Mouse (Mus musculus): ENCODE data around the gene Cacna2d3. TPM values are rescaled to one million over a fixed set of nuclear protein-coding genes. Genes with fewer than 3 reads are reported as not detected.

The Cacna2d3 gene
- polyA plus RNA-seq, 1 experiment from 2014 or later: 0.39 TPM

DNA sequence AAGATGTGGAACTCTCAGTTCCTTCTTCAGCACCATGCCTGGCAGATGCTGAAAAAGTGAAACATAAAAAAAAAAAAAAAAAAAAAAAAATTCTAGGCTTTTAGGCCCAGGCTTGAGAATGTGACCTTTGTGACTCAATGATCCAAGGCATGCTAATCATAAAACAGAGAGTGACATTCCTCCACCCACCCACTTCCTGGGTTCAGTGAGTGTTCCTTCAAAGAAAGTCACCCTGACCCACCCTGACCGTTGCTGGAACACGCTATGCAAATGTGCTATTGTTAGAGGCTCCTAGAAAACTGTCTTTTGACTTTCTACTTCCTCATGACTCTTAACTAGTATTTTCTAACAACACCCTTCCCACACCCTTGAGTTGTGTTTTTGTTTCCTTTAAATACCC is 338.9 kb downstream of the Cacna2d3 start:
- ATAC-seq (replicated peaks; ENCODE audit: insufficient number of reproducible peaks, insufficient read depth, low FRiP score, low read depth): no peak
- H3K9ac ChIP-seq: no peak overlapping the region
- H3K4me3 ChIP-seq: no peak overlapping the region
- no peak overlapping the region for H3K27ac ChIP-seq
- 91% methylated on average over 2 of the region's 2 CpGs for WGBS
- H3K4me1 ChIP-seq (replicated peaks): no peaks in the 10 kb centered on the region
- H3K27me3 ChIP-seq: no peaks in the 10 kb centered on the region
- no peaks in the 10 kb centered on the region for H3K9me3 ChIP-seq (replicated peaks)
- H3K4me2 ChIP-seq: no peak overlapping the region
- H3K36me3 ChIP-seq: no peaks in the 10 kb centered on the region

- no peak for ATAC-seq (replicated peaks; ENCODE audit: insufficient number of reproducible peaks, insufficient read depth, low FRiP score, low read depth)
- H3K4me3 ChIP-seq: no peak overlapping the region
- no peak overlapping the region for H3K9ac ChIP-seq
- H3K4me1 ChIP-seq (replicated peaks): no peaks in the 10 kb centered on the region
- 75% methylated on average over 5 of the region's 5 CpGs for WGBS
- H3K27me3 ChIP-seq: no peaks in the 10 kb centered on the region
- no peaks in the 10 kb centered on the region for H3K9me3 ChIP-seq (replicated peaks)
- no peak overlapping the region for H3K27ac ChIP-seq
- no peak overlapping the region for H3K4me2 ChIP-seq
- H3K36me3 ChIP-seq: no peaks in the 10 kb centered on the region
These were observed 354.8 kb downstream of the Cacna2d3 start for GRCm38 (mm10) chr14:29366911-29367310.

- no peak overlapping the region for H3K9ac ChIP-seq
- H3K36me3 ChIP-seq: no peaks in the 10 kb centered on the region
- H3K9me3 ChIP-seq (replicated peaks): no peaks in the 10 kb centered on the region
- no peak for ATAC-seq (replicated peaks; ENCODE audit: insufficient number of reproducible peaks, insufficient read depth, low FRiP score, low read depth)
- no peak overlapping the region for H3K4me2 ChIP-seq
- no peaks in the 10 kb centered on the region for H3K27me3 ChIP-seq
- WGBS: 42% methylated on average over 3 of the region's 3 CpGs
- no peak overlapping the region for H3K4me3 ChIP-seq
- no peak overlapping the region for H3K27ac ChIP-seq
- no peaks in the 10 kb centered on the region for H3K4me1 ChIP-seq (replicated peaks)
These were observed 359.2 kb downstream of the Cacna2d3 start for GRCm38 (mm10) chr14:29362448-29362847.

DNA sequence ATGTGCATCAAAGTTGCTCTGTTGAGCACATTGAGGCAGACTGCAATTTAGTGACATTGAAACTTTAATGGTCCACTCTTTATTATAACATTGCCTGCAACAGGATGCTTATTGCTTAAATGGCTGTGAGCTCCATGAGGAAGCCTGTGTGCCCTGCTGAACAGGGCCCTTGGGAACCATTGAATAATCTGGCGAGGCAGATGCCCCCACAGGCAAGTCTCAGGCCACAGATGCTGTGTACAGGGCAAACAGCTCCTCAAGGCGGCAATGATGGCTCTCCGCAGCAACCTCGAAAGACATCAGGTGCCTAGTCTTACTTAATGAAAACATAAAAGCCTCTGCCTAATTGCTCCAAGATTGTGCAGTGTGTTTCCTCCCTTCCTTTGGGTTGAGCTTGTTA is 371.0 kb downstream of the Cacna2d3 start:
- H3K4me2 ChIP-seq: no peak overlapping the region
- 79% methylated on average over 4 of the region's 4 CpGs for WGBS
- no peak overlapping the region for H3K9ac ChIP-seq
- no peaks in the 10 kb centered on the region for H3K4me1 ChIP-seq (replicated peaks)
- no peak for ATAC-seq (replicated peaks; ENCODE audit: insufficient number of reproducible peaks, insufficient read depth, low FRiP score, low read depth)
- H3K4me3 ChIP-seq: no peak overlapping the region
- no peaks in the 10 kb centered on the region for H3K27me3 ChIP-seq
- H3K27ac ChIP-seq: no peak overlapping the region
- no peaks in the 10 kb centered on the region for H3K36me3 ChIP-seq
- H3K9me3 ChIP-seq (replicated peaks): no peaks in the 10 kb centered on the region

DNA sequence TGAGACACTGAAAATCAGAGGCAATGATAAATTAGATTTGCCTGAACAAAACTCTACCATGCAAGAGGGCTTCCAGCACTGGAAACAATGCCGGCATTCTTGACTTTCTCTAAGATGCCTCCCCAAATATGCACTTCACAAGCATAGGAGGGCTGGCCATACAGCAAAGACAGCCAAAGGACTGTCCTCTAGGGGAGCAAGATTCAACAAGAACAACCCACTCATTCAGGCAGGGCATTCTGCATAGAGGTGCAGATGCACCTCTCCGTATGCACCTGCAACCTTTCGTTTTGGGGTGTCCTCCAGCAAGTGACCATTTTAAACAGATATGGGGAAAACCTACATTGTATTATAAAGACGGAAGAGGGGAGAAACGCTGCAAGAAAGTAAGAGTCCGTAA is 380.1 kb downstream of the Cacna2d3 start:
- H3K4me1 ChIP-seq (replicated peaks): no peaks in the 10 kb centered on the region
- no peaks in the 10 kb centered on the region for H3K9me3 ChIP-seq (replicated peaks)
- H3K36me3 ChIP-seq: no peaks in the 10 kb centered on the region
- H3K9ac ChIP-seq: no peak overlapping the region
- no peak overlapping the region for H3K27ac ChIP-seq
- no peaks in the 10 kb centered on the region for H3K27me3 ChIP-seq
- no peak overlapping the region for H3K4me2 ChIP-seq
- H3K4me3 ChIP-seq: no peak overlapping the region
- WGBS: 86% methylated on average over 6 of the region's 6 CpGs
- ATAC-seq (replicated peaks; ENCODE audit: insufficient number of reproducible peaks, insufficient read depth, low FRiP score, low read depth): no peak

DNA sequence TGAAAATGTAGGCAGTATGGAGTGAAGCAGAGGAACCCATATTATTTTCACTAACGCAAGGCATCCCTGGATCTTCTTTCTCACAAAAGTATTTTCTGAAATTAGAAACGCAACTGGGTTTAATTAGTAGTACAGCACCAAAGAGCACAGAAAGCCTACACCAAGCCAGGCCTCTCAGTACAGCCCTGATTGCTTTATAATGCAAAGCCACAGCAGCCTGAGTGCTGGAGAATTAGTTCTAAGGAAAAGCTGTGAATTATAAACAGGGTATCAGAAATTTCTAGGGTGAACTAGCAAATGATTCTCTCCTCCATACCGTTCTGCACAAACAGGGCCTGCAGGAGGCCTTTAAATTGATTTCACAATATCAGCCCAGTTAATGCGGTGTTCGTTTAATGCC is 380.9 kb downstream of the Cacna2d3 start:
- ATAC-seq (replicated peaks; ENCODE audit: insufficient number of reproducible peaks, insufficient read depth, low FRiP score, low read depth): no peak
- Histone ChIP-seq H3K9ac (no peak overlapping the region), H3K9me3 (replicated peaks) (no peaks in the 10 kb centered on the region), H3K27ac (no peak overlapping the region), H3K4me1 (replicated peaks) (no peaks in the 10 kb centered on the region), H3K4me2 (no peak overlapping the region), H3K4me3 (no peak overlapping the region), H3K36me3 (no peaks in the 10 kb centered on the region), H3K27me3 (no peaks in the 10 kb centered on the region)
- WGBS: 77% methylated on average over 5 of the region's 5 CpGs

DNA sequence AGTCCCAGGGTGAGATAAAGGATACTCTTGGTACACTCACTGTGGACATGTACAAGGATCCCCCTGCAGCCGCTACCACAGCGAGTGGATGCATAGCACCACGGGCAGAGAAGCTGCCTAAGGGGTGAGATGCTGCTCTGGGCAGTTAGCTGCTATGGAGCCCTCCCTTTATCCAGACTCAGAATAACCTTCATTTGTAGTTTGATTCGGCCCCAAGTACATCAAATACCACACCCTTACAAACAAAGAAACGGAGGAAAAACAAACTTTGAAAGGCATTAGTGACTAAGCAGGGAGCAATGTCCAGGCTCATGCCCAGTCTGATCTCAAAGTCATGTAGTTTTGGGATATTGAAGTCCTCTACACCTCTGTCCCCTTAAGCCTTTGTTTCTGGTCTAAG is 386.8 kb downstream of the Cacna2d3 start:
- Histone ChIP-seq H3K27ac (no peak overlapping the region), H3K9ac (no peak overlapping the region), H3K4me1 (replicated peaks) (no peaks in the 10 kb centered on the region), H3K9me3 (replicated peaks) (no peaks in the 10 kb centered on the region), H3K27me3 (no peaks in the 10 kb centered on the region), H3K4me2 (no peak overlapping the region), H3K4me3 (no peak overlapping the region), H3K36me3 (no peaks in the 10 kb centered on the region)
- WGBS: 78% methylated on average over 5 of the region's 5 CpGs
- no peak for ATAC-seq (replicated peaks; ENCODE audit: insufficient number of reproducible peaks, insufficient read depth, low FRiP score, low read depth)

DNA sequence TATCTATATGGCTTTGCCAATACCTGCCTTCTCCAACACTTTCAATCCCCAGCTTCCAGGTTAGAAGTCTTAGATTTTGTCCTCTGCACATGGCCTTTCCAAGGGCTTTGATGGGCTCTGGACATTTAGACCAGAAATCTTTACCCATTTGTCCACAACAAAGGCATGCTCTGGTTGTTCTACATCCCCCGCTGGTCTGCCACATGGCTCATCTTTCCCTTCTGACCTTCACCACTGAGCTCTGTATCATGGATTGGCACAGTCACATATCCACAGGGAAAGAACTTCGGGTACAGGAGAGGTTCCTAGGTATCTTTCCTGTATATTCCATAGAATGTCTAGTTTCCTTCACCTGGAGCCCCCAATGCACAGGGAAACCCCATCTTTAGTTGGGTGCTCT is 387.4 kb downstream of the Cacna2d3 start:
- no peaks in the 10 kb centered on the region for H3K4me1 ChIP-seq (replicated peaks)
- no peaks in the 10 kb centered on the region for H3K27me3 ChIP-seq
- no peak overlapping the region for H3K27ac ChIP-seq
- WGBS: 77% methylated on average over 2 of the region's 2 CpGs
- H3K4me2 ChIP-seq: no peak overlapping the region
- H3K36me3 ChIP-seq: no peaks in the 10 kb centered on the region
- no peaks in the 10 kb centered on the region for H3K9me3 ChIP-seq (replicated peaks)
- ATAC-seq (replicated peaks; ENCODE audit: insufficient number of reproducible peaks, insufficient read depth, low FRiP score, low read depth): no peak
- no peak overlapping the region for H3K4me3 ChIP-seq
- no peak overlapping the region for H3K9ac ChIP-seq

DNA sequence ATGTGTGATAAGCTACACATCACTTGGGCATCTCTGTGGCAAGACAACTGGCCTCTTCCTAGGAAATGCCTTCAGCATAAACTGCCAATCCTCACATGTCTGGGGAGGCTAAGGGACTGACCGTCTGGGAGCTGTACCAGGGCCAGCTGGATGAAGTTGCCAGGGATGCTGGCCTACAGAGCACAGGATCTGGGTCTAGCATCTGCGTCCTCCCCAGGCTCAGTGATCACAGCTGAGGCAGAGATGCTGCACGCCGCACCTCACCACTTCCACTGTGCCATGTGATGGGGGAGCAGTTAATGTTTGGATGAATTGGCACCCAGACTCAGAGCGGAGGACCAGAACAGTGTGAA is 397.3 kb downstream of the Cacna2d3 start:
- H3K36me3 ChIP-seq: no peaks in the 10 kb centered on the region
- WGBS: 83% methylated on average over 5 of the region's 5 CpGs
- no peak for ATAC-seq (replicated peaks; ENCODE audit: insufficient number of reproducible peaks, insufficient read depth, low FRiP score, low read depth)

GRCm38 (mm10) chr14:29323718-29324429 is 397.8 kb downstream of the Cacna2d3 start:
- H3K36me3 ChIP-seq: no peaks in the 10 kb centered on the region
- no peak overlapping the region for H3K27ac ChIP-seq
- WGBS: 83% methylated on average over 9 of the region's 9 CpGs
- H3K27me3 ChIP-seq: no peaks in the 10 kb centered on the region
- ATAC-seq (replicated peaks; ENCODE audit: insufficient number of reproducible peaks, insufficient read depth, low FRiP score, low read depth): no peak
- no peaks in the 10 kb centered on the region for H3K9me3 ChIP-seq (replicated peaks)
- H3K4me1 ChIP-seq (replicated peaks): no peaks in the 10 kb centered on the region
- H3K9ac ChIP-seq: no peak overlapping the region
- no peak overlapping the region for H3K4me3 ChIP-seq
- H3K4me2 ChIP-seq: no peak overlapping the region

More for the DNA sequence above, 397.3 kb downstream of the Cacna2d3 start:
- Histone ChIP-seq H3K27ac (no peak overlapping the region), H3K27me3 (no peaks in the 10 kb centered on the region), H3K9ac (no peak overlapping the region), H3K4me1 (replicated peaks) (no peaks in the 10 kb centered on the region), H3K9me3 (replicated peaks) (no peaks in the 10 kb centered on the region), H3K4me3 (no peak overlapping the region), H3K4me2 (no peak overlapping the region)

DNA sequence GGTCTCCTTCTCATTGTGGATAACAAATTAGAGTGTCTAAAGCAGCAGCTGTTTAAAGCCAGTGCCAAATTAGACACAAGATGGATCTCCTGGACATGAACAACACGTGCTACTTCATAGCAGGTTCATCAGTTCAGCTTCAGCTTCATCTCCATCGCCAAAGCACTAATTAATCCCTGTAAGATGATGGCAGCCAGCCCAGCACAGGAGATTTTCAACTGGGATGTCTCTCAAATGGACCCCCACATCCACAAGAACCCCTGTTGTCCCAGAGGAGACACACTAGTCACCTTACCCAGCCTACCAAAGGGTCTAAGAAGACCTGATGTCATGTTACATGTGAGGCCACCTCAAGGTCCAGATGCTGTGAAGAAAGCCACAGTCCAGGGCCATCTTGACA is 408.2 kb downstream of the Cacna2d3 start:
- 73% methylated on average over 2 of the region's 2 CpGs for WGBS
- Histone ChIP-seq H3K9me3 (replicated peaks) (no peaks in the 10 kb centered on the region), H3K27me3 (no peaks in the 10 kb centered on the region), H3K4me3 (no peak overlapping the region), H3K27ac (no peak overlapping the region), H3K4me2 (no peak overlapping the region), H3K36me3 (no peaks in the 10 kb centered on the region), H3K9ac (no peak overlapping the region), H3K4me1 (replicated peaks) (no peaks in the 10 kb centered on the region)
- no peak for ATAC-seq (replicated peaks; ENCODE audit: insufficient number of reproducible peaks, insufficient read depth, low FRiP score, low read depth)

GRCm38 (mm10) chr14:29305623-29306022 is 416.0 kb downstream of the Cacna2d3 start:
- Histone ChIP-seq H3K4me2 (no peak overlapping the region), H3K4me1 (replicated peaks) (no peaks in the 10 kb centered on the region), H3K27me3 (no peaks in the 10 kb centered on the region), H3K9ac (no peak overlapping the region), H3K36me3 (no peaks in the 10 kb centered on the region), H3K9me3 (replicated peaks) (no peaks in the 10 kb centered on the region), H3K27ac (no peak overlapping the region), H3K4me3 (no peak overlapping the region)
- ATAC-seq (replicated peaks; ENCODE audit: insufficient number of reproducible peaks, insufficient read depth, low FRiP score, low read depth): no peak
- 70% methylated on average over 9 of the region's 9 CpGs for WGBS

Measured in heart, embryonic 15.5 days (tissue).